Mouse (Mus musculus): Measurements from ENCODE around the gene Mup17. TPM values are rescaled to one million over a fixed set of nuclear protein-coding genes. Genes with fewer than 3 reads are reported as not detected.
"Not testable (repeated sequence)": the region's sequence is repeated elsewhere in the genome, so short reads cannot be mapped to it uniquely, and the experiment has no call there.

Mup17 gene
- polyA plus RNA-seq (2015; fragmentation: Nextera tagmentation; extraction: Ambion mirVana), result not detected in 2 replicates

- not testable (repeated sequence) for H3K4me2 ChIP-seq; H3K9ac ChIP-seq; H3K4me3 ChIP-seq; ATAC-seq (ENCODE audit: low read depth); H3K27ac ChIP-seq (replicated peaks); H3K36me3 ChIP-seq; H3K27me3 ChIP-seq; H3K4me1 ChIP-seq (replicated peaks); H3K9me3 ChIP-seq
- 70% methylated on average over 4 of the region's 4 CpGs for WGBS
Measured at GRCm38 (mm10) chr4:61595771-61596170, at the start of gene Mup17. Gene Mup17, minus strand, starts transcription at chr4:61595871.

- not testable (repeated sequence) for H3K4me2 ChIP-seq; H3K9me3 ChIP-seq; H3K4me1 ChIP-seq (replicated peaks); ATAC-seq (ENCODE audit: low read depth); H3K27ac ChIP-seq (replicated peaks); H3K9ac ChIP-seq; H3K4me3 ChIP-seq; H3K27me3 ChIP-seq; H3K36me3 ChIP-seq
- WGBS, result 89% methylated on average over 19 of the region's 19 CpGs
Measured at GRCm38 (mm10) chr4:61571561-61571960, 24.1 kb downstream of the Mup17 start.

GRCm38 (mm10) chr4:61555887-61556286 lies 39.8 kb downstream of the Mup17 start:
- not testable (repeated sequence) for H3K27ac ChIP-seq (replicated peaks); H3K9me3 ChIP-seq; H3K9ac ChIP-seq; ATAC-seq (ENCODE audit: low read depth); H3K36me3 ChIP-seq; H3K4me3 ChIP-seq; H3K4me2 ChIP-seq; H3K27me3 ChIP-seq; H3K4me1 ChIP-seq (replicated peaks)
- WGBS, result 49% methylated on average over 2 of the region's 2 CpGs

Other genes with a start within 250 kb of the Mup17 start
- not detected in 2 replicates for gene Mup15, start 156.1 kb downstream of the Mup17 start, polyA plus RNA-seq (2015; fragmentation: Nextera tagmentation; extraction: Ambion mirVana)
- gene Mup16, start 76.3 kb downstream of the Mup17 start, polyA plus RNA-seq (2015; fragmentation: Nextera tagmentation; extraction: Ambion mirVana), result not detected in 2 replicates
- not detected in 2 replicates for gene Mup18, start 78.3 kb upstream of the Mup17 start, polyA plus RNA-seq (2015; fragmentation: Nextera tagmentation; extraction: Ambion mirVana)
- gene Mup19, start 186.4 kb upstream of the Mup17 start, polyA plus RNA-seq (2015; fragmentation: Nextera tagmentation; extraction: Ambion mirVana), result not detected in 2 replicates
- not detected in 2 replicates for gene Mup5, start 239.4 kb upstream of the Mup17 start, polyA plus RNA-seq (2015; fragmentation: Nextera tagmentation; extraction: Ambion mirVana)

Measured in neural tube, embryonic 13.5 days (tissue).